Mouse (Mus musculus) layer of hippocampus, adult 9-11 months (tissue): ENCODE measurements around the gene Rab33a.

Experiments
- DNase-seq: peaks from one replicate; pipeline ENCODE4 v3.0.0; 2022

Rab33a gene

GRCm38 (mm10) chrX:48518808-48519548 lies at the start of gene Rab33a:
TSS of gene Rab33a (plus strand) at chrX:48519285.
- DNase-seq, result peak; percentile 48

GRCm38 (mm10) chrX:48481095-48481494 lies 38.0 kb upstream of the Rab33a start:
- no peak for DNase-seq

- no peak for DNase-seq
Observed at GRCm38 (mm10) chrX:48481687-48482086, 37.4 kb upstream of the Rab33a start.

DNA sequence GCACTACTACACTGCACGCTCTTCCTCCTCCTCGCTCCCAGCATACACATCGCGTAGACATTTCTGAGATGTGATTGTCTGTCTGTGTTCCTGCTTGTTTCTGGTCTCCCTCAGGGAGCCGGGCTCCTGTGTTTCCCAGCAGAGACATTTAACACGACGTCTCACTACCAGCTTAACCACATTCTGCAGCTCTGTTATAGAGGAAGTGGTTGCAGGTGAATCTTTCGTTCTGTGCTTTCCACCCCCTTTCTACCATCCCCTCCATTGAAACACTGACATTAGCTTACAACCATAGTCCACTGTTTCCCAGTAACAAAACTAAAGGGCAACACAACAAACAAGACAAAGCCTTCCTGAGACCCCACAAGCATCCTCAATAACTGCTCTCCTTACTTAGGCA lies 25.3 kb upstream of the Rab33a start:
- no peak for DNase-seq

GRCm38 (mm10) chrX:48513166-48513807 lies 5.8 kb upstream of the Rab33a start, which contains the start of gene Aifm1:
TSS of gene Aifm1 (minus strand) at chrX:48513563.
- DNase-seq, result peak; percentile 95

- no peak for DNase-seq
Observed at GRCm38 (mm10) chrX:48513824-48514223, 5.3 kb upstream of the Rab33a start.

DNA sequence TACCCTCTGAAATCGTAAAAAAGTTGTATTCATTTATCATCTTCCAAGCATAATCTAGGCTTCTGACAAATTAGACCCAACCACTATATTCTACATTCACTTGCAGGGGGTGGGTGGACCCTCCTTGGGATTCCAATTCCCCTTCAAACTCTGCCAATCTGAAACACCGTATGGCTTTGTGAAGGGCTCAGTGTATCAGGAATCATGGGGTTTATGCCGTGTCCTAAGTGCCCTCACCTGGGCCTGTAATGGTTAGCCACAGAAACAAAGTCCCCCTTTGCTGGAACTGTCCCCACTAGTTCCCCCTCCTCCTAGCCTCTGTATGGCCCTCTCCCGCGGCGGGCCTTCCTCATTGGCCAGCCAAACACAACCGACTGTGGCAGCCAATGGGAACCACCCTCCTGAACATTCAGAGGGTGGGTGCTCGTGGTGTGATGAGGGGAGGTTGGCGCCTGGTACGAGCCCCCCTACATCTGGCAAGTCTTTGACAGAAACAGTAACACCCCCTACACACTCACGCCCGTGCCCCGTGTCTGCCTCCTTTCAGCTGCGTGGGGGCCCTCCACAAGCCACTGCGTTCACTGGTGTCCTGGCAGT lies 776 bp upstream of the Rab33a start:
- peak; percentile 65 for DNase-seq

DNA sequence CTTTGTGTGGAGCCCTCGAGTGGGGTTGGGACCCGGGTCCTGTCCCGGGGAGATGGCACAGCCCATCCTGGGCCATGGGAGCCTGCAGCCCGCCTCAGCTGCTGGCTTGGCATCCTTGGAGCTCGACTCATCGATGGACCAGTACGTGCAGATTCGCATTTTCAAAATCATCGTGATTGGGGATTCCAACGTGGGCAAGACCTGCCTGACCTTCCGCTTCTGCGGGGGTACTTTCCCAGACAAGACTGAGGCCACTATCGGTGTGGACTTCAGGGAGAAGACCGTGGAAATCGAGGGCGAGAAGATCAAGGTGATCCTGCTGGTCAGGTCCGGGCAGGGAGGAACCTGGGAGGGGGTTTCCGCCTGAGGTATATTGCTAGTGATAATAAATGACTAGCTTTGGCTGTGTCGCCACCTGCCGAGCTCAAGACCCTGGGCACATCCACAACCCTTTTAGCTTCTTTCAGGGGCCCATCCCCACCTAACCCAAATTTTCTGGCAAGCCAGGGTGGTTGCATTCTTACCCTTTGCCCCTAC lies 532 bp downstream of the Rab33a start:
- no peak for DNase-seq

DNA sequence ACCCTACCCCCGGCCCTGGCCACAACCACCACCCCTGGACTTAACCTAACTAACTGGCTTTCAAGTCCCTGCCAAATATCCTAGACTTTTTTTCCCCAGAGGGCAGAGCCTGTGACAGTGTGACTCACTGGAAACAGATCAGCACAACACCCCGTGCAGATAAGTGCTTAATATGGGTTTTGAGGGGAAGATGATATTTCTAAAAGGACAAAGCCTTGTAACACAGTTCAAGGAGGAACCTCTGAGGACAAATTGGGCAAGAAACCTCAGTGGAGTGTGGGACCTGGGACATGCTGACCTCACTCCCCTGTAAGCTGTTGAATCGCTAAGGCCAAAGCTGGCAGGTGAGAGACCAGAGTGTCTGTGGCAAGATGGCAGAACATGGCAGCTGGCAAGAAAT lies 2.6 kb downstream of the Rab33a start:
- no peak for DNase-seq

DNA sequence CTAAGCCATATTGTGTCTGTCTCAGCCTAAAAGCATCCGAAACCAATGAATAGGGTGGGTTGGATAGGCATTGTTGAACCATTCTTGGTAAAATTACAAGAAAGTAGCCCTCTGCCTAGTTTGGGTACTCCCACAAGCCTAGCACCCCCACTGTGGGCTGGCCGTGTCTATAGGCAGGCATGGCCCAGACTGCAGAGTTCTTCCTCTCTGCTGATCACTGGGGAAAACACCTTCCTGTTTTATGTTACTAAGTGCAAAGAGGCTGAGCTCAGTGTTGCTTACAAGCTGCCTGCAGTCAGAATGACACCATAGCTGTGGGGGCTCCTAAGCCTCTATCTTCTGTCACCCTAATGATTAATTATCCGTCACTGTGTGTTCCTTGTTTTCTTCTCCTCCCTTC lies 4.4 kb downstream of the Rab33a start:
- no peak for DNase-seq

DNA sequence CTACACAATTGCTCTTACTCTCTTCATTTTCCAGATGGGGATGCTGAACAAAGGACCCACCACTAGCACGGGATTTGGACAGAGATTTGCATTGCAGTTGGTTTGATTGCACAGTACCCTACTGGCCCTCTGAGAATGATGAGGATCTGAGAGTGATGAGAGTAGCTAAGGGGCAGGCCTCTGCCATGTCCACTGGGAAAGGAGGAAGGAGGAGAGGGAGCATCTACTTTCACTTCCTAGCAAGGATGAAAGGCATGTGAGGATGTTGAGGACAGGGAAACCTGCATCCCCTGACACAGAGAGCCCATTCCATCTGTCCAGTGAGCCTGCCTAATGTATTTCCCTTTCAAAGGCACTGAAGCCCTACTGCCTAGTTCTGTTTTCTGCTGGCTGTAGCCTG lies 6.2 kb downstream of the Rab33a start:
- no peak for DNase-seq

GRCm38 (mm10) chrX:48525866-48526265 lies 6.8 kb downstream of the Rab33a start:
- no peak for DNase-seq

DNA sequence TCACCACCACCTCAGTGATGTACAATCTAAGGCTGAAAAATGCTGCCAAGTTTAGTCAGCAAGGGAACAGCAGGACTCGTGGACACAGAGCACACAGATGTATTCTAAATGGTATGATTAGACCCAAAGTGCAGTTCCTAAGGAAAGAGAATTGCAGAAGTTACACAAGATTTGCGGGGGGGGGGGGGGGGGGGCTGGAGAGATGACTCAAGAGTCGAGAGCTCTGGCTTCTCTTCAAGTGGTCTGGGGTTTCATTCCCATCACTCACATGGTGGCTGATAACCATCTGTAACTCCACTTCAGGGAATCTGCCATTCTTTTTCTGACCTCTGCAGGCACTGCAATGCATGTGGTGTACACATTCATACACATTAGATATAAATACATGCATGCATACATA lies 7.3 kb downstream of the Rab33a start:
- DNase-seq, result no peak

DNA sequence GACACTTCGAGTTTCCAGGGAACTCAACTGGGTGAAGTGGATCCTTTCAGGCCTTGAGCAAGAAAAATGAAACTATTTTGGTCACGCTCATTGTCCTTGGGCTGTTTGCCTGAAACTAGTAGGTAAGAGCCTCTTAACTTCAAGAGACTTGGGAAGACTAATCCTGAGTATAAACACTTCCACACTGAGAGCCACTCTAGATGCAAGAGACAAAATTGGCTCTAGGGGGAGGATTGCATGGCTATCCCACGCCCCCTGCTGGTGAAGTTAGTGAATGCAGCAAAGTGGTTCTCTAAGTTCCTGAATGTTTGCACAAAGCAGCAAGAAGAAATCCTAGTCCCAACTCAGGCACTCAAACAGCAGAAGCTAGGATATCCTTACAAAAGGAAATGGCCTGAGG lies 13.1 kb downstream of the Rab33a start:
- DNase-seq, result peak; percentile 32
